Mouse (Mus musculus) left cerebral cortex, postnatal 25 days (tissue): ENCODE measurements around the gene Gm10220. TPM values are rescaled to one million over a fixed set of nuclear protein-coding genes. Genes with fewer than 3 reads are reported as not detected.
"Not testable (repeated sequence)": the region's sequence is repeated elsewhere in the genome, so short reads cannot be mapped to it uniquely, and the experiment has no call there.

Source experiments
- DNase-seq, 2 experiments: peaks; one replicate each; pipeline ENCODE4 v3.0.0; 2022; ENCODE audit warnings: low spot score in 2 of 2, mixed read lengths in 1 of 2
- intact Hi-C: fragments of 180-260 bp; cut with DNase I; formaldehyde crosslinking; loops from one replicate; pipeline ENCODE4 v1.15.1; 2025
- total RNA-seq, 2 experiments: library from RNA; stranded (reverse); gene quantifications; 2 replicates each; pipeline ENCODE4 v1.2.3; 2021

Gene Gm10220
- not detected for total RNA-seq

DNA sequence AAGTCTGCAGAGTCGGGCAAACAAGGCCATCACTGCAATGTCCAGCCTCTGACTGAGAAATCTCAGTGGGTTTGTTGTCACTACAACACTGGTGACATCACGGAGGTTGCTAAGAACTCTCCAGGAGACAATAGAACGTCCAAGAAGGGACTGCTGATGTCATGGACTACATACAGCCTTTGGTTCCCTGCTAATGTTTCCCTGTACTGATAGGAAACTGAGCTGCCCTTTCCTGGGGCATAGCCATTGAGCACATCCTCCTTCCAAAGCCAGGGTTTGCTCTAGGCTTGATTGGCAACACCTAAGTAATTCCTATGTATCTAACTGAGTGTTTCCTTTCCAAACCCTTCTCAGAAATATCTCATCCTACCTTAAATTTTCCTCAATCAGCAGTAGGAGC, at the start of gene Gm10220:
TSS of gene Gm10220 (minus strand) at position 101 of the 400 bp plus-strand sequence.
- intact Hi-C loops: not testable (repeated sequence)

DNA sequence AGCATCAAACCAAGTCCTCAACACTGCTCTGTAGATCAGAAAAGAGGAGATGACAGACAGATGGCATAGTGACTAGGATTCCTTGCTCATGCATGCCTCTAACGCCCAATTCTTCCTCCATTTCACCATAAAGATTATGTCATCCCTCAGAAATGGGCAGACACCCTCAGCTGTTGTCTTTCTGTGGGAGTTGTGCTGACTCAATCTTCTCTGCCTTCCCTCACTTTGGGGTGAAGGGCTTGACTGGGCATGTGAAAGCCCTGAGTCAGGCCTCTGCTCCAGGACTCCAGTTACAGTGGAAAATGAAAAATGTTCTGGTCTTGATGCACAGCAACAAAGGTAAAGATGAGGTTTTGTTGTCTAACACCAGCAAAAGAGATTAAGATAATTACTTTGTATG, 48.6 kb upstream of the Gm10220 start:
- DNase-seq: no peak
- intact Hi-C loops: no loop called here

More for the DNA sequence above, at the start of gene Gm10220:
- DNase-seq: not testable (repeated sequence)

DNA sequence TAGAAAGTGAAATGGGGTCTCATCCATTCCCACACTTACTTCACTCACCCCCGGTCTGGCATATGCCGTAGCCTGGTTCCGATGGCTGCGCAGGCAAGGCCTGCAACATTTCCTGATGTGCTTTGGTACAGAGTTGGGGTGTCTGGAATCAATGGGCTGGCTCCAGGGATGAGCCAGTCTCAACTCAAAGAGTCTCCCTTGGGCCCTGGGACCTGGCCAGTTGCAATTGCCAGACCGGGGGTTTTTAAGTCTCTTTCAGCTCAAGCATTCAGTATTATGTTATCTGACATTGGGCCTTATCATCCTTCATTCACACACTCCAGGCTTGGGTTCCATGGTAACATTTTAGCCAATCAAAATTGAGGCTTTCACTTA, 44.6 kb upstream of the Gm10220 start:
- DNase-seq: no peak
- intact Hi-C loops: loop anchor here (2.0 kb wide), 1 partner anchor 29 kb away; no protein-coding TSS in a partner anchor

DNA sequence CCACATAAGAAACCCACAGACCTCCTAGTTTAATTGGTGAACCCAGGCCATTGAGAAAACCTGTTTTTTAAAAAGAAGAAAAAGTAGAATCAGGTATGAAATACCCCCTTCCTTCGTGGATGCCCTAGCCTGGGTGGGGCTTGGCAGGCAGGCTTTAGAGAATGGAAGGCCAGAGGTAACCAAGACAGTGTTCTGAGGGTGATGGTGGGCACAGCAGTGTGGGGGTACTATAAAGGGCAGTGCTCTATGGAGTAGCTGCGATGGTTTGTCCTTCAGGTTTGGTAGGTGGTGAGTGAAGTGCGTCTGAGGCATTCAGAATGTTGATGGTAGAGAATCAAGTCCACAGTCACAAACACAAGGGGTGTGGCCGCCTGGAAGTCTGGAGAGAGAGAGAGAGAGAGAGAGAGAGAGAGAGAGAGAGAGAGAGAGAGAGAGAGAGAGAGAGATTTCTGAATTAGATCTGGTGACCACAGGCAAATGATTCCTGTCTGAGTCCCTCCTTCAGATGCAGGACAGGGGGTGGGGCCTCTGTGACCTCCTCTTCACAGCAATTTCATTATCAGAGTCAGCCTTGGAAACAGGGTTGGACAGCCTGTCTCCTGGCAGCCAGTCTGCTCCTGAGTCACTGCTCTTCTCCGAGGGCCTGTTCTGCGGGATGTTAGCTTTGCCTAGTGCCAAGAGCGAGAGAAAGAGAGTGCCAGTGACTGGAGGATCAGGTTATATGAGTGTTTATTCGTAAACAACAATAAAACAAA, 44.0 kb upstream of the Gm10220 start:
- DNase-seq: no peak
- intact Hi-C loops: loop anchor here (2.0 kb wide), 1 partner anchor 30 kb away; no protein-coding TSS in a partner anchor

DNA sequence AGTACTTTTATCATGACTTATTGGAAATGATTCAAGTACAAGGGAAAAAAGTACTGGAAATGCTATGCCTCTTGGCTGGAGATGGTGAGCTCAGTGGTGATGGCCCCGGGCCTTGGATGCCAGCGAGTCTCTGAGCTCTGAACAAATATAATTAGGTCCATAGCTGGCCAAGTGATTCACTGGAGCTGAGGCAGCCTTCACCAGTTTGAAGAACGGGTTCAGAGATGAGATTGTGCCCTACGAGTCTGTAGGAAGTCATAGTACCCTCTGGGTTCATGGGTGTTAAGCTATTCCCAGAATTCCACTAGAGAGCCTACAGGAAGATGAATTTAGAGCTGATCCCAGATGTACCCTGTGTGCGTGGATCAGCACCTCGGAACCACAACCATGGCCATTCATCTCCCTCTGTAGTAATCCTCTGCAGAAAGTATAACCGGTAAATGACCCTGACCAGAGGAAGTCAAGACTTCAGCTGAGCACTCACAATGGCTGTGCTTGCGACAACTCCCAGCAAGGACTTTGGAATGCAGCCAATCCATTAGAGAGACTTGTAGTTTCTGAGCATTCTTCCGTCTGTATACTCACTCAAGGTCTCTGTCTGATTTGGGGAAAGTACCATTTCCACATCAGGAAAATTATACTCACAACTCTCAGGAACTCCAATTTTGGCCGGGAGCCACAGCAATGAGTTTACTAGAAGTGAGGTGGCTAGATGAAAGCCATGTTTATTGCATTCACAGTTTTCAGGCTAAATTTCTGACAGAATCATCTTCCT, 36.4 kb upstream of the Gm10220 start:
- intact Hi-C loops: no loop called here
- DNase-seq: no peak

DNA sequence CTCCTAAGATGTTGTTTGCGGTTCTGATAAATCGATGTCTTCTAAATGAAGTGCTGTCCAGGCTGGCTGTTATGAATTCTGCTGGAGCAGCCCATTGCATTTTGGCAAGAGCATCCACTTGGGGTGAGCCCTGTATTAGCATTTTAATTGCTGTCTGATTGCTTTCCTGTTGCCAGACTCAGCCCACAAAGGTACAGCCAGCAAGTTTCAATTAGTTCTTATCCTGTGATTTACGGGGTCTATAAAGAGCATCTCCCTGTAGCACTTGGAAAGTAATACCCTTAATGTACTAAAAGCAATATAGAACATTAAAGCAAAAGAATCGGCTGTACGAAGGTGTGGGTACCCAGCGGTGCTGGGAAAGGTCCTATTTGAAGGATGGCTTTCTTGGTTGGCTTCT, 21.7 kb upstream of the Gm10220 start:
- intact Hi-C loops: no loop called here
- no peak for DNase-seq

DNA sequence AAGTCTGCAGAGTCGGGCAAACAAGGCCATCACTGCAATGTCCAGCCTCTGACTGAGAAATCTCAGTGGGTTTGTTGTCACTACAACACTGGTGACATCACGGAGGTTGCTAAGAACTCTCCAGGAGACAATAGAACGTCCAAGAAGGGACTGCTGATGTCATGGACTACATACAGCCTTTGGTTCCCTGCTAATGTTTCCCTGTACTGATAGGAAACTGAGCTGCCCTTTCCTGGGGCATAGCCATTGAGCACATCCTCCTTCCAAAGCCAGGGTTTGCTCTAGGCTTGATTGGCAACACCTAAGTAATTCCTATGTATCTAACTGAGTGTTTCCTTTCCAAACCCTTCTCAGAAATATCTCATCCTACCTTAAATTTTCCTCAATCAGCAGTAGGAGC, 16.0 kb downstream of the Gm10220 start, which contains the start of gene 5031410I06Rik:
TSS of gene 5031410I06Rik (minus strand) at position 101 of the 400 bp plus-strand sequence.
- intact Hi-C loops, DNase-seq: not testable (repeated sequence)

DNA sequence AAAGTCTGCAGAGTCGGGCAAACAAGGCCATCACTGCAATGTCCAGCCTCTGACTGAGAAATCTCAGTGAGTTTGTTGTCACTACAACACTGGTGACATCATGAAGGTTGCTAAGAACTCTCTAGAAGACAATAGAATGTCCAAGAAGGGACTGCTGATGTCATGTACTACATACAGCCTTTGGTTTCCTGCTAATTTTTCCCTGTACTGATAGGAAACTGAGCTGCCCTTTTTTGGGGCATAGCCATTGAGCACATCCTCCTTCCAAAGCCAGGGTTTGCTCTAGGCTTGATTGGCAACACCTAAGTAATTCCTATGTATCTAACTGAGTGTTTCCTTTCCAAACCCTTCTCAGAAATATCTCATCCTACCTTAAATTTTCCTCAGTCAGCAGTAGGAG, 32.0 kb downstream of the Gm10220 start, which contains the start of gene Gm10471:
TSS of gene Gm10471 (minus strand) at position 101 of the 400 bp plus-strand sequence.
- intact Hi-C loops, DNase-seq: not testable (repeated sequence)

DNA sequence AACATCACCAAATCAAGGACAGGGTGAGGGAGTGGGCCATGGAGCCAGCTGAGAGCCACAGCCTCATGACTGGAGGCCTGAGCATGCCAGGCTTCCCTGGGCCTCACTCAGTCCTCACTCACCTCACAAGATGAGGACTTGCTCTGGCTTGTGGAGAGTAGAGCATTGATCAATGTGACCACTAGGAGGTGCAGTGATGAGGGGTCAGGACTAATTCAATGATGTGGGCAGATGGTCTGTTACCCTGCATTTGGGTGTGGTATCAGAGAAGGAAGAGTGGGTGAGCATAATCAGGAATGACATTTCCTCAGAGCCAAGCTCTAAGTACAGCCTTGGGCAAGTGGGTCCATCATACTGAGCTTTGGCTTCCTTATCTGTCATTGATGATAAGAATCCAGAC, 42.2 kb downstream of the Gm10220 start:
- DNase-seq, intact Hi-C loops: not testable (repeated sequence)

DNA sequence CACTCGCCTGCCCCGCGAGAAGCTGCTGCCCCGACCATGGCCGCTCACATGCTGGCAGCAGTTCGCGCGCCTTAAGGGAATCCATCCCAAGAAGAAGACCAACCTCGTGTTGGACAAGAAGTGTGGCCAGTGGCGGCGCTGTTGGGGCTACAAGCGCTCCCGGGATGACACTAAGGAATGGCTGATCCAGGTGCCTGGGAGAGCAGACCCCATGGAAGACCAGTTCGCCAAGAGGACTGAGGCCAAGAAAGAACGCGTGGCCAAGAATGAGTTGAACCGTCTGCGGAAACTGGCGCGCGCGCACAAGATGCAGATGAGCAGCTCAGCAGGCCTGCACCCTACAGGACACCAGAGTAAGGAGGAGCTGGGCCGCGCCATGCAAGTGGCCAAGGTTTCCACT, 50.5 kb downstream of the Gm10220 start:
- intact Hi-C loops: no loop called here
- DNase-seq: no peak

Other genes starting within 250 kb of the Gm10220 start
- gene Gm21663, start 179.0 kb downstream of the Gm10220 start, total RNA-seq: not detected
- gene Gm21671, start 167.0 kb downstream of the Gm10220 start, total RNA-seq: not detected
- gene Gm21680, start 148.8 kb downstream of the Gm10220 start, total RNA-seq: not detected
- not detected for gene Gm21698, start 132.8 kb downstream of the Gm10220 start, total RNA-seq
- not detected for gene Gm1979, start 116.6 kb downstream of the Gm10220 start, total RNA-seq
- not detected for gene Gm5862, start 98.5 kb downstream of the Gm10220 start, total RNA-seq
- gene Speer4a, start 81.9 kb downstream of the Gm10220 start, total RNA-seq: not detected
- not detected for gene Gm7347, start 62.8 kb downstream of the Gm10220 start, total RNA-seq
- gene Gm10471, start 32.1 kb downstream of the Gm10220 start, total RNA-seq: not detected
- not detected for gene 5031410I06Rik, start 16.1 kb downstream of the Gm10220 start, total RNA-seq
- under 1 TPM in 1 of 2 experiments, not detected in 1; 0.11 TPM for gene Gm7361, start 136.3 kb upstream of the Gm10220 start, total RNA-seq